Mouse (Mus musculus) lung, postnatal 0 days (tissue): Measurements from ENCODE around the gene Plcxd3.

Experiments
- CTCF ChIP-seq: IDR thresholded peaks from 2 replicates; pipeline ENCODE4 v1.5.1; 2016; ENCODE audit warnings: antibody characterized with exemption, mild to moderate bottlenecking
- EP300 ChIP-seq: IDR thresholded peaks from 2 replicates; pipeline ENCODE4 v1.6.1; 2016; ENCODE audit warnings: antibody characterized with exemption, mild to moderate bottlenecking, control low read depth

DNA sequence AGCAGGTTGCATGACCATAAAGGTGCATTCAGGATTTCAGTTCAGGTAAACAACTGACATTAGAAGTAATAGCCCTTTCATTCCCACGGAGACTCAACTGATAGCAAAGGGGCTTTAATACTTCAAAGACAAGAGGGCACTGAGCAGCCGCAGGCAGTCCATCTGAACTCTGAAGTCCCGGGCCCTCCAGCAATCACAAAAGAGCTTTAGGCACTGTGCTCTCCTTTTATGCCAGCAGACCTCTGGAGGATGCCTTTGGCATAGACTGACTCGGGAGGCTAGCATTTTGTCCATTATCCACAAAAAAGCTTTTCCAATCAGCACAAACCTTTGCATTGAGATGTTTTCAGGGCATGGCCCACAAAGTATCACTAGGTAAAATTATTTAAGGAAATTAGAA is 33.7 kb upstream of the Plcxd3 start:
- TF ChIP-seq CTCF (no peak), EP300 (no peak)
